Comparison of ENCODE assay signal across 12 mouse cellular contexts in genomic region chr12:91412461-91413182, GRCm38 (mm10). TPM values are rescaled to one million over a fixed set of nuclear protein-coding genes. Genes with fewer than 3 reads are reported as not detected.
DNase-seq lines count a peak whose midpoint lies in the region; ATAC-seq and TF ChIP-seq lines count a peak whose summit lies in the region.
"Had no signal": no experiment of that assay in that cellular context is flagged by ENCODE, and none has a peak within 500 bp of the region (broad histone marks: within the 10 kb centered on the region; RNA-seq: fewer than 3 reads in every experiment).

No protein-coding gene starts in this region.

- H3K9ac ChIP-seq in forebrain, embryonic 14.5 days (ENCODE audit: low read length) = no peak overlapping the region

- H3K4me1 ChIP-seq in forebrain, embryonic 14.5 days (ENCODE audit: control insufficient read depth, insufficient read depth, low read length) = peaks cover 18% of the 10 kb centered on the region
- no peaks in the 10 kb centered on the region for H3K4me1 ChIP-seq in thymus, adult 2 months (replicated peaks; ENCODE audit: control insufficient read depth, insufficient read depth, low read length)

- H3K27ac ChIP-seq in forebrain, embryonic 14.5 days (ENCODE audit: low read depth, low read length) = peak overlapping the region; percentile 52; the same call in 1 of the 2 replicates
- H3K27ac ChIP-seq in thymus, adult 2 months (ENCODE audit: control insufficient read depth, insufficient read depth, low read length) = no peak overlapping the region
- H3K27ac ChIP-seq: gastrocnemius, adult 2 months had no signal

- no peak for TF ChIP-seq CTCF in thymus, adult 2 months (IDR thresholded peaks at IDR 0.05; ENCODE audit: borderline replicate concordance, control insufficient read depth, extremely low read depth, insufficient read depth, low read length, poor library complexity)

- peak; percentile 71 for DNase-seq in A20 (ENCODE audit: low read depth, low spot score)
- DNase-seq in Muller cell, postnatal 12 days (ENCODE audit: inconsistent ontology term) = peak; percentile 92
- peak; percentile 94 for DNase-seq in forebrain, embryonic 14.5 days (ENCODE audit: low spot score)
- peak; percentile 73 for DNase-seq in mesoderm, embryonic 11.5 days (ENCODE audit: low read depth, low spot score)
- DNase-seq in thymus, adult 2 months = no peak
- DNase-seq in right cerebral cortex, postnatal 14 days = no peak
- DNase-seq: adrenal gland, postnatal 14 days; cerebellum, postnatal 25 days; gastrocnemius, adult 2 months; heart, postnatal 4 days had no signal

- H3K4me3 ChIP-seq in forebrain, embryonic 14.5 days (ENCODE audit: low read depth, low read length) = no peak overlapping the region
- no peak overlapping the region for H3K4me3 ChIP-seq in thymus, adult 2 months (ENCODE audit: control insufficient read depth, insufficient read depth, low read length)
- H3K4me3 ChIP-seq: gastrocnemius, adult 2 months had no signal

- TF ChIP-seq POLR2A in thymus, adult 2 months (IDR thresholded peaks at IDR 0.05; ENCODE audit: control insufficient read depth, extremely low read depth, insufficient read depth, low read length, poor library complexity) = no peak

- H3K27me3 ChIP-seq in forebrain, embryonic 14.5 days (replicated peaks; ENCODE audit: control insufficient read depth, insufficient read depth, low read length) = no peaks in the 10 kb centered on the region
- no peaks in the 10 kb centered on the region; the same call in 1 of the 2 replicates for H3K27me3 ChIP-seq in thymus, adult 2 months (ENCODE audit: control insufficient read depth, insufficient read depth, low read length)

- WGBS in forebrain, embryonic 14.5 days = 18% methylated on average over 7 of the region's 7 CpGs
- WGBS in thymus, adult 2 months = 80% methylated on average over 7 of the region's 7 CpGs

- ATAC-seq in forebrain, embryonic 14.5 days = peak; percentile 89
- no peak for ATAC-seq in monocyte, adult 5-6 weeks (replicated peaks; ENCODE audit: insufficient number of reproducible peaks, low FRiP score, low TSS enrichment, poor library complexity, severe bottlenecking)

- H3K36me3 ChIP-seq in forebrain, embryonic 14.5 days (ENCODE audit: control insufficient read depth, insufficient read depth, low read length) = no peaks in the 10 kb centered on the region
- H3K36me3 ChIP-seq in thymus, adult 2 months (ENCODE audit: control insufficient read depth, insufficient read depth, low read length) = no peaks in the 10 kb centered on the region

- no peak overlapping the region for H3K4me2 ChIP-seq in forebrain, embryonic 14.5 days (ENCODE audit: low read length)

- H3K9me3 ChIP-seq in forebrain, embryonic 14.5 days (replicated peaks; ENCODE audit: control insufficient read depth, low read length) = no peaks in the 10 kb centered on the region

RNA-seq across cellular contexts. Expression of gene Tshr, which starts 28.3 kb away (rescaled TPM):
- 0.89 and 0.98 TPM in 2 replicates for polyA plus RNA-seq in forebrain, embryonic 14.5 days (2014; fragmentation: Nextera tagmentation; extraction: Ambion mirVana)
- 0.78 and 1.4 TPM in 2 replicates for polyA plus RNA-seq in thymus, adult 2 months (2012; rRNA removed)
- not detected in 3 replicates for total RNA-seq in monocyte, adult 5-6 weeks (2017)
- polyA plus RNA-seq: small intestine, adult 2 months had no signal

RNA-seq across cellular contexts. Expression of gene Cep128, which starts 28.4 kb away (rescaled TPM):
- 5.5 and 7.3 TPM in 2 replicates for polyA plus RNA-seq in forebrain, embryonic 14.5 days (2014; fragmentation: Nextera tagmentation; extraction: Ambion mirVana)
- 10.3 and 12.8 TPM in 2 replicates for polyA plus RNA-seq in thymus, adult 2 months (2012; rRNA removed)
- total RNA-seq in monocyte, adult 5-6 weeks (2017) = 12.1 to 28.5 TPM (median 14.0 TPM) in 3 replicates

Comparison
In these comparisons a context has a peak if more than half of its experiments do, and no peak if none do; other contexts are left out.
1. DNase-seq: peak in A20 (single experiment), Muller cell, postnatal 12 days (single experiment), forebrain, embryonic 14.5 days (single experiment) and mesoderm, embryonic 11.5 days (single experiment); none in thymus, adult 2 months (single experiment) and right cerebral cortex, postnatal 14 days (single experiment).